Mouse (Mus musculus) midbrain, embryonic 11.5 days (tissue): ENCODE measurements at regions not wholly inside any gene's neighbourhood (a gene's known extent, or its start where the extent isn't known, plus 50 kb on each side); places are given as distances from the start of the nearest gene placed in this dataset.

Experiments
- ATAC-seq: fragments of 200-750 bp; cut with Nextera tagmentation; 2 replicates; pipeline ENCODE4 v1.8.0; 2017; ENCODE audit warnings: moderate TSS enrichment, moderate library complexity; ENCODE audit not compliant: low FRiP score
- DNase-seq: peaks from one replicate; pipeline ENCODE4 v3.0.0; 2015; ENCODE audit warnings: low spot score; ENCODE audit errors: missing footprints
- H3K27ac ChIP-seq: fragments of 300-500 bp; sonication (generic); 2 replicates; pipeline ENCODE4 v1.5.1; 2014; ENCODE audit warnings: low read depth, low read length
- H3K27me3 ChIP-seq: fragments of 300-500 bp; sonication (generic); 2 replicates; pipeline ENCODE4 v1.6.1; 2014; ENCODE audit warnings: mild to moderate bottlenecking, low read length, moderate library complexity, mixed read lengths; ENCODE audit not compliant: control insufficient read depth, insufficient read depth
- H3K36me3 ChIP-seq: fragments of 300-500 bp; sonication (generic); 2 replicates; pipeline ENCODE4 v1.6.1; 2014; ENCODE audit warnings: mild to moderate bottlenecking, low read length, moderate library complexity, mixed read lengths; ENCODE audit not compliant: control insufficient read depth, insufficient read depth
- H3K4me1 ChIP-seq: fragments of 300-500 bp; sonication (generic); 2 replicates; pipeline ENCODE4 v1.6.1; 2014; ENCODE audit warnings: low read length; ENCODE audit not compliant: control insufficient read depth, insufficient read depth
- H3K4me2 ChIP-seq: fragments of 300-500 bp; sonication (generic); 2 replicates; pipeline ENCODE4 v1.6.1; 2014; ENCODE audit warnings: mild to moderate bottlenecking, moderate library complexity
- H3K4me3 ChIP-seq: fragments of 300-500 bp; sonication (generic); 2 replicates; pipeline ENCODE4 v1.5.1; 2014; ENCODE audit warnings: low read depth, low read length
- H3K9ac ChIP-seq: fragments of 300-500 bp; sonication (generic); 2 replicates; pipeline ENCODE4 v1.6.1; 2014; ENCODE audit warnings: low read length
- H3K9me3 ChIP-seq: fragments of 300-500 bp; sonication (generic); 2 replicates; pipeline ENCODE4 v1.6.1; 2016; ENCODE audit warnings: low read length; ENCODE audit not compliant: control insufficient read depth
- WGBS: fragments of 180-500 bp; shearing (Covaris S2); extraction: QIAGEN DNeasy Blood & Tissue Kit; methylation state at CpG from one replicate; pipeline ENCODE4 v1.1.7; 2014; 5-methylcytosine and 5-hydroxymethylcytosine counted together

- Histone ChIP-seq H3K27ac (no peak overlapping the region), H3K27me3 (no peaks in the 10 kb centered on the region), H3K4me1 (no peaks in the 10 kb centered on the region), H3K9me3 (no peaks in the 10 kb centered on the region), H3K4me2 (no peak overlapping the region), H3K4me3 (no peak overlapping the region), H3K9ac (no peak overlapping the region), H3K36me3 (no peaks in the 10 kb centered on the region)
- WGBS, result 85% methylated on average over 4 of the region's 4 CpGs
- no peak for ATAC-seq
- DNase-seq, result no peak
These were observed 286.5 kb upstream of the Ndst3 start for GRCm38 (mm10) chr3:123977168-123977567.

- Histone ChIP-seq H3K27me3 (no peaks in the 10 kb centered on the region), H3K4me3 (no peak overlapping the region), H3K9me3 (no peaks in the 10 kb centered on the region), H3K36me3 (no peaks in the 10 kb centered on the region), H3K27ac (no peak overlapping the region), H3K4me1 (no peaks in the 10 kb centered on the region), H3K4me2 (no peak overlapping the region), H3K9ac (no peak overlapping the region)
- no peak for ATAC-seq
- no peak for DNase-seq
These were observed 292.4 kb upstream of the Ndst3 start for GRCm38 (mm10) chr3:123983045-123983444.

- no peaks in the 10 kb centered on the region for H3K27me3 ChIP-seq
- WGBS, result 94% methylated on average over 1 of the region's 1 CpGs
- no peaks in the 10 kb centered on the region for H3K9me3 ChIP-seq
- H3K4me3 ChIP-seq, result no peak overlapping the region
- no peak overlapping the region for H3K4me2 ChIP-seq
- ATAC-seq, result no peak
- H3K27ac ChIP-seq, result no peak overlapping the region
- H3K9ac ChIP-seq, result no peak overlapping the region
- H3K36me3 ChIP-seq, result no peaks in the 10 kb centered on the region
- no peaks in the 10 kb centered on the region for H3K4me1 ChIP-seq
- DNase-seq, result no peak
These were observed 292.9 kb upstream of the Ndst3 start for GRCm38 (mm10) chr3:123983530-123983929.

GRCm38 (mm10) chr3:123984028-123984427 lies 293.4 kb upstream of the Ndst3 start:
- H3K4me1 ChIP-seq, result no peaks in the 10 kb centered on the region
- no peaks in the 10 kb centered on the region for H3K36me3 ChIP-seq
- no peak overlapping the region for H3K9ac ChIP-seq
- H3K4me2 ChIP-seq, result no peak overlapping the region
- H3K9me3 ChIP-seq, result no peaks in the 10 kb centered on the region
- WGBS, result 82% methylated on average over 1 of the region's 1 CpGs
- ATAC-seq (no peak), DNase-seq (no peak)
- no peak overlapping the region for H3K4me3 ChIP-seq
- H3K27me3 ChIP-seq, result no peaks in the 10 kb centered on the region
- no peak overlapping the region for H3K27ac ChIP-seq

GRCm38 (mm10) chr3:123999957-124000616 lies 309.4 kb upstream of the Ndst3 start:
- Histone ChIP-seq H3K36me3 (no peaks in the 10 kb centered on the region), H3K9ac (no peak overlapping the region), H3K4me2 (no peak overlapping the region), H3K27me3 (no peaks in the 10 kb centered on the region), H3K4me3 (no peak overlapping the region), H3K4me1 (no peaks in the 10 kb centered on the region), H3K27ac (no peak overlapping the region), H3K9me3 (no peaks in the 10 kb centered on the region)
- no peak for DNase-seq
- no peak for ATAC-seq
- WGBS, result 84% methylated on average over 3 of the region's 3 CpGs

GRCm38 (mm10) chr3:124000883-124001282 lies 310.2 kb upstream of the Ndst3 start:
- Histone ChIP-seq H3K27me3 (no peaks in the 10 kb centered on the region), H3K4me1 (no peaks in the 10 kb centered on the region), H3K9me3 (no peaks in the 10 kb centered on the region), H3K4me2 (no peak overlapping the region), H3K9ac (no peak overlapping the region), H3K27ac (no peak overlapping the region), H3K36me3 (no peaks in the 10 kb centered on the region), H3K4me3 (no peak overlapping the region)
- DNase-seq (no peak), ATAC-seq (no peak)
- WGBS, result 75% methylated on average over 1 of the region's 1 CpGs

GRCm38 (mm10) chr3:124011685-124012084 lies 309.0 kb upstream of the Tram1l1 start:
- H3K9me3 ChIP-seq, result no peaks in the 10 kb centered on the region
- no peaks in the 10 kb centered on the region for H3K4me1 ChIP-seq
- DNase-seq (no peak), ATAC-seq (no peak)
- no peak overlapping the region for H3K4me3 ChIP-seq
- no peaks in the 10 kb centered on the region for H3K36me3 ChIP-seq
- H3K4me2 ChIP-seq, result no peak overlapping the region
- no peak overlapping the region for H3K27ac ChIP-seq
- no peaks in the 10 kb centered on the region for H3K27me3 ChIP-seq
- no peak overlapping the region for H3K9ac ChIP-seq
- 62% methylated on average over 1 of the region's 1 CpGs for WGBS

- WGBS, result 91% methylated on average over 1 of the region's 1 CpGs
- ATAC-seq (no peak), DNase-seq (no peak)
These were observed 302.0 kb upstream of the Tram1l1 start for GRCm38 (mm10) chr3:124018618-124019017.

GRCm38 (mm10) chr3:124026188-124026587 lies 294.5 kb upstream of the Tram1l1 start:
- 49% methylated on average over 4 of the region's 4 CpGs for WGBS
- DNase-seq (no peak), ATAC-seq (peak; percentile 34; the same call in 1 of the 2 replicates)
- Histone ChIP-seq H3K4me2 (no peak overlapping the region), H3K9ac (no peak overlapping the region), H3K4me3 (no peak overlapping the region), H3K4me1 (no peaks in the 10 kb centered on the region), H3K36me3 (no peaks in the 10 kb centered on the region), H3K9me3 (no peaks in the 10 kb centered on the region), H3K27me3 (no peaks in the 10 kb centered on the region), H3K27ac (no peak overlapping the region)

More at GRCm38 (mm10) chr3:124018618-124019017, 302.0 kb upstream of the Tram1l1 start:
- Histone ChIP-seq H3K27ac (no peak overlapping the region), H3K9ac (no peak overlapping the region), H3K36me3 (no peaks in the 10 kb centered on the region), H3K4me1 (no peaks in the 10 kb centered on the region), H3K27me3 (no peaks in the 10 kb centered on the region), H3K9me3 (no peaks in the 10 kb centered on the region), H3K4me3 (no peak overlapping the region), H3K4me2 (no peak overlapping the region)
